Mouse (Mus musculus) E14TG2a.4 (cell line): ENCODE results near the gene Prdm12.

ENCODE experiments used
- CTCF ChIP-seq: conservative IDR thresholded peaks from 2 replicates; pipeline ENCODE4 v1.5.1; 2014; ENCODE audit warnings: low read length
- POU5F1 ChIP-seq: IDR thresholded peaks from 2 replicates; pipeline ENCODE4 v1.6.1; 2014; ENCODE audit warnings: low read length, borderline replicate concordance

DNA sequence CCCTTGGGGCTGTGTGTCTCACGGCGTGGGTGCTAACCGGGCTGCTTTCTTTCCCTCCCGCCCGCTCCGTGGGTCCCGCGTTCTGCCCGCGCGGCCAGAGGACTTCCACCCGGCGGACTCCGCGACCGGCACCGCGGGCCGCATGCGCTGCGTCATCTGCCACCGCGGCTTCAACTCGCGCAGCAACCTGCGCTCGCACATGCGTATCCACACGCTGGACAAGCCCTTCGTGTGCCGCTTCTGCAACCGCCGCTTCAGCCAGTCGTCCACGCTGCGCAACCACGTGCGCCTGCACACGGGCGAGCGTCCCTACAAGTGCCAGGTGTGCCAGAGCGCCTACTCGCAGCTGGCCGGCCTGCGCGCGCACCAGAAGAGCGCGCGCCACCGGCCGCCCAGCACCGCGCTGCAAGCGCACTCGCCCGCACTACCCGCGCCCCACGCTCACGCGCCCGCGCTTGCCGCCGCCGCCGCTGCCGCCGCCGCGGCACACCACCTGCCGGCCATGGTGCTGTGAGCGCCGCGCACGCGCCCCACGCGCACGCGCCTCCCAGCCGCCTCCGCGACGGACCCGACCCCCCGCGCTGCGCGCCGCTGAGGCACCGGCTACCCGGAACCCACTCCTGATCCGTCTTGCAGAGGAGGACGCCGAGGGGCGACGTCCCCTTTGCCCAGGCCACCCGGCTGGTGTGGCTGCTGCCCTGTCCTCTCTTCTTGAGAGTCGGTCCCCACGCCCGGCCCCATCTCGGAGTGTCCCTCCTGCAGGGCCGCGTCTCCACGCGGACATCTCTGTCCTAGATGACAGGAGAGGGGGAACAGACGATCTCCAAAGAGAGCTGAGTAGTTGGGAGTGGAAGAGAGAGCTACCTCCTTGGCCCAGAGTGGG, 14.4 kb downstream of the Prdm12 start:
- TF ChIP-seq CTCF (no peak), POU5F1 (no peak)
